Mouse (Mus musculus) CH12.LX (cell line): ENCODE data around the gene Stk38l. TPM values are rescaled to one million over a fixed set of nuclear protein-coding genes. Genes with fewer than 3 reads are reported as not detected.

Experiments
- DNase-seq: peaks from one replicate; pipeline ENCODE4 v3.0.0-alpha.2; 2013; ENCODE audit errors: extremely low read depth
- H3K27ac ChIP-seq: 2 replicates; pipeline ENCODE4 v1.5.1; 2012; ENCODE audit warnings: low read depth, mild to moderate bottlenecking, control low read depth, moderate library complexity; ENCODE audit not compliant: insufficient read depth
- H3K27me3 ChIP-seq: replicated peaks from 2 replicates; pipeline ENCODE3; 2012; ENCODE audit warnings: inconsistent platforms
- H3K36me3 ChIP-seq, 2 experiments: replicated peaks in 1 of 2; 2 replicates each; pipeline versions ENCODE3 to v1.6.1; 2012; ENCODE audit warnings: inconsistent platforms in 1 of 2, low read length in 1 of 2, mild to moderate bottlenecking in 1 of 2, mixed read lengths in 1 of 2, moderate library complexity in 1 of 2; ENCODE audit not compliant: control insufficient read depth in 1 of 2, insufficient read depth in 1 of 2
- H3K4me1 ChIP-seq, 2 experiments: 2 replicates each; pipeline ENCODE4 v1.6.1; 2012; ENCODE audit warnings: inconsistent platforms in 1 of 2, moderate library complexity in 1 of 2; ENCODE audit not compliant: insufficient read depth in 2 of 2, control insufficient read depth in 1 of 2
- H3K4me2 ChIP-seq: 2 replicates; pipeline ENCODE4 v1.6.1; 2012; ENCODE audit warnings: low read depth, mild to moderate bottlenecking, control low read depth; ENCODE audit not compliant: poor library complexity, insufficient read depth, severe bottlenecking
- H3K4me3 ChIP-seq, 3 experiments: fragments of 150-350 bp in 1 of 3; sonication (generic) in 1 of 3; replicated peaks in 1 of 3; 2 replicates each; pipeline versions ENCODE3 to v1.5.1; 2011 to 2012; ENCODE audit warnings: low read depth in 2 of 3, low read length in 2 of 3, mild to moderate bottlenecking in 2 of 3, moderate library complexity in 2 of 3, control low read depth in 1 of 3, improper control_type of control experiment in 1 of 3, inconsistent platforms in 1 of 3, mixed read lengths in 1 of 3; ENCODE audit not compliant: poor library complexity in 1 of 3
- H3K79me2 ChIP-seq: replicated peaks from 2 replicates; pipeline ENCODE4 v1.6.1; 2012; ENCODE audit warnings: mild to moderate bottlenecking, moderate library complexity; ENCODE audit not compliant: control insufficient read depth, poor library complexity, insufficient read depth, severe bottlenecking; ENCODE audit errors: extremely low read depth
- H3K9ac ChIP-seq: 2 replicates; pipeline ENCODE4 v1.6.1; 2012; ENCODE audit warnings: low read depth, mild to moderate bottlenecking, control low read depth, moderate library complexity; ENCODE audit not compliant: insufficient read depth
- H3K9me3 ChIP-seq: replicated peaks from 2 replicates; pipeline ENCODE3; 2012; ENCODE audit warnings: low read length, inconsistent platforms, mixed read lengths
- CHD2 ChIP-seq: IDR thresholded peaks from 2 replicates; pipeline ENCODE4 v1.6.1; 2011; ENCODE audit warnings: low read length, improper control_type of control experiment
- CTCF ChIP-seq, 2 experiments: IDR thresholded peaks in 1 of 2; conservative IDR thresholded peaks in 1 of 2; 2 replicates each; pipeline ENCODE4 v1.5.1; 2011 to 2012; ENCODE audit warnings: low read depth in 2 of 2, low read length in 2 of 2, improper control_type of control experiment in 1 of 2, inconsistent platforms in 1 of 2, mild to moderate bottlenecking in 1 of 2, moderate library complexity in 1 of 2
- EP300 ChIP-seq: IDR thresholded peaks from 2 replicates; pipeline ENCODE4 v1.6.1; 2011; ENCODE audit warnings: low read length, improper control_type of control experiment
- ETS1 ChIP-seq: conservative IDR thresholded peaks from 2 replicates; pipeline ENCODE4 v1.6.1; 2012; ENCODE audit warnings: low read depth, mild to moderate bottlenecking, inconsistent platforms, low read length, improper control_type of control experiment, moderate library complexity
- GABPA ChIP-seq: IDR thresholded peaks from 2 replicates; pipeline ENCODE4 v1.6.1; 2012; ENCODE audit warnings: low read depth, low read length, improper control_type of control experiment, inconsistent platforms; ENCODE audit not compliant: insufficient replicate concordance
- HCFC1 ChIP-seq: IDR thresholded peaks from 2 replicates; pipeline ENCODE4 v1.6.1; 2012; ENCODE audit warnings: low read depth, mild to moderate bottlenecking, inconsistent platforms, low read length, improper control_type of control experiment
- IRF4 ChIP-seq: IDR thresholded peaks from 2 replicates; pipeline ENCODE4 v1.6.1; 2014; ENCODE audit warnings: low read depth, mild to moderate bottlenecking, inconsistent platforms, low read length, improper control_type of control experiment
- JUN ChIP-seq: IDR thresholded peaks from 2 replicates; pipeline ENCODE4 v1.6.1; 2011; ENCODE audit warnings: low read depth, mild to moderate bottlenecking, low read length, improper control_type of control experiment, moderate library complexity; ENCODE audit not compliant: insufficient read depth
- KAT2A ChIP-seq: IDR thresholded peaks from 2 replicates; pipeline ENCODE4 v1.6.1; 2012; ENCODE audit warnings: low read length, improper control_type of control experiment, inconsistent platforms; ENCODE audit not compliant: insufficient replicate concordance
- MAZ ChIP-seq: IDR thresholded peaks from 2 replicates; pipeline ENCODE4 v1.6.1; 2012; ENCODE audit warnings: low read depth, mild to moderate bottlenecking, inconsistent platforms, low read length, improper control_type of control experiment, moderate library complexity
- MYC ChIP-seq: IDR thresholded peaks from 2 replicates; pipeline ENCODE4 v1.6.1; 2011; ENCODE audit warnings: low read depth, mild to moderate bottlenecking, improper control_type of control experiment, low read length
- NELFE ChIP-seq: IDR thresholded peaks from 2 replicates; pipeline ENCODE4 v1.6.1; 2011; ENCODE audit warnings: low read depth, low read length, improper control_type of control experiment
- RAD21 ChIP-seq: IDR thresholded peaks from 2 replicates; pipeline ENCODE4 v1.6.1; 2011; ENCODE audit warnings: low read depth, mild to moderate bottlenecking, low read length, improper control_type of control experiment, moderate library complexity
- SMC3 ChIP-seq: IDR thresholded peaks from 2 replicates; pipeline ENCODE4 v1.6.1; 2011; ENCODE audit warnings: low read depth, low read length, improper control_type of control experiment
- TBP ChIP-seq: conservative IDR thresholded peaks from 2 replicates; pipeline ENCODE4 v1.6.1; 2011; ENCODE audit warnings: low read depth, low read length, improper control_type of control experiment
- TCF12 ChIP-seq: IDR thresholded peaks from 2 replicates; pipeline ENCODE4 v1.6.1; 2014; ENCODE audit warnings: low read depth, mild to moderate bottlenecking, inconsistent platforms, low read length, improper control_type of control experiment
- USF1 ChIP-seq: IDR thresholded peaks from 2 replicates; pipeline ENCODE4 v1.6.1; 2014; ENCODE audit warnings: low read depth, mild to moderate bottlenecking, inconsistent platforms, low read length, improper control_type of control experiment
- ZNF384 ChIP-seq: IDR thresholded peaks from 2 replicates; pipeline ENCODE4 v1.6.1; 2012; ENCODE audit warnings: low read depth, low read length, improper control_type of control experiment, inconsistent platforms
- dilution Hi-C: fragments of 300-500 bp; cut with MboI; formaldehyde crosslinking; loops from 2 replicates; pipeline ENCODE4 v1.14.3; 2020; ENCODE audit warnings: low sequenced_read_pairs; ENCODE audit not compliant: extremely low pct_unique_long_range_greater_than_20kb, extremely low pct_ligation_motif_present
- in situ Hi-C: fragments of 300-500 bp; cut with MboI; formaldehyde crosslinking; loops from 3 replicates; pipeline ENCODE4 v1.14.3; 2019; ENCODE audit warnings: low sequenced_read_pairs, low pct_ligation_motif_present, low pct_unique_long_range_greater_than_20kb, mixed read lengths
- polyA plus RNA-seq: library from polyadenylated mRNA; unstranded; fragments of >175 nt; gene quantifications from 2 replicates; pipeline ENCODE4 v1.2.1, GENCODE M21; 2012; ENCODE audit warnings: low read depth; ENCODE audit not compliant: insufficient read length
- total RNA-seq, 2 experiments: library from RNA; depleted of rRNA; stranded (reverse); fragments of 300-350 nt in 1 of 2; fragments of >200 nt in 1 of 2; gene quantifications; 2 replicates each; pipeline ENCODE4 v1.2.3; 2012 to 2014

The Stk38l gene
- total and polyA plus RNA-seq, 3 experiments, result 3.8 to 5.2 (median 4.7) TPM

DNA sequence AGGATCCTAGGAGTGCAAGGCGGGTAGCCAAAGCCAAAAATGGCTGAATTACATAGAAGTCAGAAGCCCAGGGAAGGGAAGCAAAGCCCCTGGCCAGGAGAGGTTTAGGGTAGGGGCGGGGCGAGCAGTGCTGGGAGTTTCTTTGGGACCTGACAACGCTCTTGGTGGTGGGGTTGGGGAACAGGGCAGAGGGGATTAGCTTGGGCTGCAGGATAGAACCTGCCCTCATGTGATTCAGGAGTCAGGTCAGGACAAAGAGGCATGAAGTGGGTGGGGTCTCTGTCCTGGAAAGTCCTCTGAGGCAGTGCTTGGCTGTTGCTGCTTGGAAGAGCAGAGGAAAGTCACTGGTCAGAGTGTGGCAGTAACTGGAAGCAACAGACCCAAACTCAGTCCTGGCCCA lies 40.9 kb upstream of the Stk38l start:
- H3K4me2 ChIP-seq, result no peak overlapping the region
- no peak overlapping the region for H3K9ac ChIP-seq
- H3K4me1 ChIP-seq, result peaks cover 0 to 29% of the 10 kb centered on the region in 2 experiments; a peak in 2 of 4 replicates
- H3K27me3 ChIP-seq, result no peaks in the 10 kb centered on the region
- H3K4me3 ChIP-seq, result no peak overlapping the region
- DNase-seq, result no peak
- H3K36me3 ChIP-seq, result no peaks in the 10 kb centered on the region
- dilution Hi-C loops, result no loop called here
- TF ChIP-seq USF1, result no peak
- no peak for TF ChIP-seq ETS1
- TF ChIP-seq GABPA, result no peak
- no peak for TF ChIP-seq TCF12
- TF ChIP-seq ZNF384, result no peak
- no peak for TF ChIP-seq CHD2
- TF ChIP-seq KAT2A, result no peak
- TF ChIP-seq NELFE, result no peak
- no peak for TF ChIP-seq HCFC1
- TF ChIP-seq EP300, result no peak
- in situ Hi-C loops, result no loop called here
- no peaks in the 10 kb centered on the region for H3K79me2 ChIP-seq
- H3K27ac ChIP-seq, result no peak overlapping the region
- H3K9me3 ChIP-seq, result peaks cover 12% of the 10 kb centered on the region

DNA sequence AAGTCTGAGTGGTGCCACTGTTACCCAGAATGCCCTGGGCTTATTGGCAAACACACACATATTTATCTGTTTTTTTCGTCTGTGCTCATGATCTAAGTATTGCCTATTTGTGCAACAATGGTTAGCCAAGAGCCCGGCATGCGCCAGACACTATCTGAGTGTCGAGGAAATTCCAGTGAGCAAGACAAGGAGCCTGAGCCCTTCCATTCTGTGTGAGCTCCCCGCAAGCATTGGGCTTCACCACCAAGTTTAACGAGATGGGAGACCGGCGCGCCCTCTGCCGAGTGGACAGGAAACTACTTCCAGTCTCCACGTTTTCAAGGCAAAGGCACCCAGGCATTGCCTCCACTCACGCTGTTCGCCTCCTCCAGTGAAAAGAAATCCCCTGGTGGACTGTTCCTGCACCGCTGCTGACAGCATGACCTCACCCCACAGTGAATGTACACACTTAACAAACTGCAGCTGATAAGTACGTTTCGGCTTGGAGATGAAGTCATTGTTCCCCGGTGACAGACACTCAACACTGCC lies 39.0 kb upstream of the Stk38l start:
- peak; percentile 39 for DNase-seq
- Histone ChIP-seq H3K27me3 (no peaks in the 10 kb centered on the region), H3K27ac (no peak overlapping the region), H3K4me3 (no peak overlapping the region), H3K4me2 (peak overlapping the region; percentile 9; the same call in 1 of the 2 replicates), H3K79me2 (no peaks in the 10 kb centered on the region), H3K4me1 (peaks cover 0 to 29% of the 10 kb centered on the region in 2 experiments; a peak in 2 of 4 replicates)
- dilution Hi-C loops, result no loop called here
- in situ Hi-C loops, result no loop called here
- TF ChIP-seq MYC, result 0 out of 2 replicates have a peak, but pooled peaks have one; percentile 24
- peak; percentile 61 for TF ChIP-seq RAD21
- TF ChIP-seq SMC3, result peak; percentile 77
- no peak for TF ChIP-seq HCFC1
- TF ChIP-seq MAZ, result 0 out of 2 replicates have a peak, but pooled peaks have one; percentile 40
- TF ChIP-seq ETS1, result peak; percentile 32
- TF ChIP-seq JUN, result 0 out of 2 replicates have a peak, but pooled peaks have one; percentile 20
- TF ChIP-seq TBP, result 0 out of 2 replicates have a peak, but pooled peaks have one; percentile 10
- no peak for TF ChIP-seq IRF4
- TF ChIP-seq CTCF (conservative IDR thresholded peaks at IDR 0.05 in 1 of 2, IDR thresholded peaks at IDR 0.05 in 1 of 2; ENCODE audit: low read depth in 2 of 2, low read length in 2 of 2), result peak; percentile 18 to 76; a peak in 2 of 4 replicates
- TF ChIP-seq, all 38 proteins: peak for 8
- no peak overlapping the region for H3K9ac ChIP-seq
- H3K9me3 ChIP-seq, result peaks cover 3% of the 10 kb centered on the region
- H3K36me3 ChIP-seq, result no peaks in the 10 kb centered on the region
